Mouse (Mus musculus) layer of hippocampus, postnatal 36 days (tissue): ENCODE results near the gene Thap12. TPM values are rescaled to one million over a fixed set of nuclear protein-coding genes. Genes with fewer than 3 reads are reported as not detected.

Source experiments
- DNase-seq, 2 experiments: peaks; one replicate each; pipeline ENCODE4 v3.0.0; 2022
- total RNA-seq, 2 experiments: library from RNA; stranded (reverse); gene quantifications; 2 replicates each; pipeline ENCODE4 v1.2.3; 2021

The Thap12 gene
- total RNA-seq, 2 experiments from 2014 or later = 75.9 to 77.2 TPM

DNA sequence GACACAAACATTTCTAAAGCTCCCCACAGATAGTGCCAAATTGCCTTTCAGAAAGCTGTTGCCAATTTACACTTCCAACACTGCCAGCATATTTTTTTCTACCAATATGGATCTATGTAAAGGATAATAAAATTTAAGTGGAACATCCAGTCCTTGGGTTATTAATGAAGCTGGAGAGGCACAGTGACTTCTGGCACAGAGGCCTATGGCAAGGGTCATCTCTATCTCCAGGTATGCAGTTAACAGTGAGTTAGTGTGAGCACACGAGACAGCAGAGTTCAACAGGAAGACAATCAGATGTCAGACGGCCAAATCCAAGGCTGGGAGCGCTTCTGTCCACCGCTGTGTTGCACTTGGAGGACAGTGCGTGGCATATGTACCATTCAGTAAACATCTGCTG is 4.9 kb upstream of the Thap12 start:
- no peak for DNase-seq

DNA sequence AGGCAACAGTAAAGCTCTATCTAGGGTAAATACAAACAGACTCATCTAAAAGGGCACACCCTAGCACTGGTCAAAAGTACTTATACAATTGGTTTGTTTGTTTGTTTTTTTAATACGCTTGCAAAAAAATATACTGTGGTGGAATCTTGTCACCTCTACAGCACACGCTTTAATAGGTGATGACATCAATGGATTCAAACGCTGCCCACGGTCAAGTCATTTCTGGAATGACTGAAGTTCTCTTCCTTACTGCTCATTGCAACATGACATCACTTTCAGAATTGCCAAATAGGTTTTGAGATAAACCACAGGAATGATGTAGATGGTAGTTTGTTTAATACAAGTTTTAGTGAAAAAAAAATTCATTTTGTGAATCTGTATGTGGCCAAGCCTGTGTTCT is 4.3 kb upstream of the Thap12 start:
- no peak for DNase-seq

DNA sequence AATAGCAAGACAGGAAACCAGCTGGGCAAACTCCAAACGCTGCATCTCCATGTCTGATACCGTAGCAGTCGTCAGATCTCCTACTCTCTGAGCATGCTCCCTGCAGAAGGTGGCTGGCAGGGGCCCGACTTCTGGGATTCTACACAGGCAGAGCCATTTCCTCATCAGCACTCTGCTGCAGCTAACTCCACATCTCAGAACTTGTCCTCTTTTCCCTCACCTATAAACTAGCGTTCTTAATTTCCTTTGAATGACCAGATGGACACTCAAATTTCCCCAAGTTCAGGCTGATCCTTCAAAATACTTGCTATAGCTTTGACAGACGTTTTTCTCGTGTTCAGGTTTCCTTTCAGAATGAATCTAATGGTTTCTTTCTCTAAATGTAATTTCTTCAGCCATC is 1.1 kb upstream of the Thap12 start:
- DNase-seq = no peak

DNA sequence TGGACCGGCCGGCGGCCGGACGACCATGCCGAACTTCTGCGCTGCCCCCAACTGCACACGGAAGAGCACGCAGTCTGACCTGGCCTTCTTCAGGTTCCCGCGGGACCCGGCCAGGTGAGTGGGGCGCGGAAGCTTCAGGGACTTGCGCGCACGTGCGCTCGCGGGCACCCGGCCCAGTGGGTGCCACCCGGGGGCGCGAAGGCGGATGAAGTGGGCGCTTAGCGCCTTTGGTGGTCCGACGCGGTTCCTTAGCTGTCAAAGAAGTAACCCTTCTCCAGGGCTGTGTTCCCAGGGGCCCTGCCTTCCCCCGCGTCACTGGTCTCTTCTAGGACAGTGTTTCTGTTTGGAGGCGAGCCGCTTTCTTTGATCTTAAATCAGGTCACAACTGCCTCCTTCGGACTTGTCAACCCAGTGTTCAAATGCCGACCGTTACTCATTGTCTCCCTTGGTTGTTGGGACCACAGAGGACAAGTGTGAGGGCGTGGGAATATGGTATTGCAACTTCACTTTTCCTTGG is 520 bp downstream of the Thap12 start:
- DNase-seq = no peak

DNA sequence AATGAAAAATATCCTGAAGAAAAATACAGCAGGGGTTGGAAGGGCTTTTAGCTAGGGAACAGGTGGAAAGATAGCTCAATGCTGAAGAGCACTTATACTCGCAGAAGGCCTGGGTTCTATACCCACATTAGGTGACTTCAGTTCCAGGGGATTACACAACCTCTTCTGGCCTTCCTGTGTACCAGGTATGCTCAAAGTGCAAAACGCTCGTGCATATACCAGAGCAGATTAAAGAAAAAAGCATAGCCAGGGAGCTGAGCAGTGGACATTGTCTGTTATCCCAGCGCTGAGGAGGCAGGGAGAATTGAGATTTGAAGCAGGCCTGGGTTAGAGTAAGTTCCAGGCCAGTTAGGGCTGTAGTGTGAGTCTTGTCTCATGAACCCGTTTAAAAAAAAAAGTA is 1.4 kb downstream of the Thap12 start:
- DNase-seq = no peak

DNA sequence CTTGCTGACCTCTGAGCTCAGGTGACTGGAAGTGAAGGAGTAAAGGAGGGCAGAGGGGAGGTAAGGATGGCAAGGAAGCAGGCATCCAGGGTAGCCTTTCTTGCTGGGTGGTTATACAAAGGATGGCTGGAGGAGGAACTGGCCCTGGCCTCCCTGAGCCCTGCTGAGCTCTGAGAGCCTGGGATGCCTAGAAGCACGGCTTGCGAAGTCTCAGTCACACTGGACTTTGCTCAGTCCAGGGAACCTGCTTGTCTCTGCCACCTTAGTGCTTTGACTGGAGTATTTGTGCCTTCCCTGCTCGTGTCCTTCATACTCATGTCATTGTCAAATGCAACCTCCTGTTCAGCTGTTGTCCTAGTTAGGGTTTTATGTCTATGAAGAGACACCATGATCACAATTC is 10.8 kb downstream of the Thap12 start:
- no peak for DNase-seq

DNA sequence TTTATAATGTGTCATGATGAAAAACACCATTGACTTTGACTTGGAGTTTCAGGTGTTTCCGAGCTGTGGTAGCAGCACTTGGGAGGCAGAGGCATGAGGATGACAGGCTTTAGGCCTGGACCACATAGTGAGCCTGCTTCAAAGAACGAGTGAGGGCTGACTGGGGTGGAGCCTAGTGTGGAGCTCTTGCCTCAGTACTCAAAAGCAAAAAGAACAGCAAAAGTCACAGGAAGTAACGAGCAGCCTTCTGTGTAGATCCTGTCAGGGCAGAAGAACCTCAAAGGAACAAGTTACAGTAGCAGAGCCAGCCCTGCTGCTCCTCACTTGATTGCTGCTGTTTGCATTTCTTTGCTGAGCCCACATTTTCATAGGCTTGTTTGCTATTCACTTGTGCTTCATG is 14.5 kb downstream of the Thap12 start:
- DNase-seq = no peak

DNA sequence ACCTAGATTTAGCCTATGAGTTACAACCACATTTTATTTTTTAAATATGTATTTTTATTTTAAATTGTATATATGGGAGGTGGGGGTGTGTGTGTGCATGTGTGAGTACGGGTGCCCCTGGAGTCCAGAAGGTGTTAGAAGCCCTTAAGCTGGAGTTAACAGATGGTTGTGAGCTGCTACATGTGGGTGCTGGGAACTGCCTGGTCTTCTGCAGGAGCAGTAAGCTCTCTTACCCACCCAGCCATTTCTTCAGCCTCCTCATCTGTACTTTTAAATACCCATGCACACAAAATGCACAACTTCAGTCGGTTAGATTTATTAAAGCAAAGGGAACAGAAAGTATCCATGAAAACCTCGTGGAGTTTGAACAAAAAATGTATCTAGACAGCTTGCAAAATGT is 16.9 kb downstream of the Thap12 start:
- peak in 1 of 2 experiments; percentile 23 for DNase-seq

DNA sequence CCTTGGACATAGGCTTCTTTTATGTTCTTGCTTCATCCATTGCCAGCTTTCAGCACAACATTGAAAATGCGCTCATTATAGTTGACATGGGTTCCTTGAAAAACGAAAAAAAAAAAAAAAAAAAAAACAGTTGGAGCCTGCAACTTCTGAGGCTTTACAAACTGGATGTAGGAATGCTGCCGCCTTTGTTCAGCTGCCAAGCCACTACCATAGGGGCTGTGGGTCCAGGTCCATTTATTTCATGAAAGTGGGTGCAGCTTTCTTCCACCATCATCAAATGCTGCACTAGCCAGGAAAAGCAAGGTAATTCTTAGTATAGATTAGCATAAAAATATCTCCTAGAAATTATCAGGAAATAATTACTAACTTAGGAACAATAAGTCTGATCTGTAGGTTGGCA is 17.8 kb downstream of the Thap12 start:
- peak in 1 of 2 experiments; percentile 0 for DNase-seq

DNA sequence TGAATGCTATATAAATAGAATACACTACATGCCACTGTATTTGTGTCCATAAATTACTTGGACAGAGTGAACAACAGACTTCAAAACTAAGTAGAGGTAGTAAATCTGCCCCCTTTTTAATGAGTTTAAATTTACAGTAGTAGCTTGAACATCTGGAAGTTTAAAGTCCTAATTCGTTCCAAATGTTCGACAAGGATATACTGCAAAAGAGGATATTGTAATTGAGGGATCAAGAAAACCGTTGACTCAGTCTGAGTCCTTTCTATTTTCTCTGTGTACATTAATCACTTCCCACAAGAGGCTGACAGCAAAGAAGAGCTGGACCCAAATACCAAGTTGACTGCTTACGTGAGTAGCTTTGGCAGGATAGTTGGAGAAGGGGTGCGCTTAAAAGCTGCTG is 18.3 kb downstream of the Thap12 start:
- no peak for DNase-seq

DNA sequence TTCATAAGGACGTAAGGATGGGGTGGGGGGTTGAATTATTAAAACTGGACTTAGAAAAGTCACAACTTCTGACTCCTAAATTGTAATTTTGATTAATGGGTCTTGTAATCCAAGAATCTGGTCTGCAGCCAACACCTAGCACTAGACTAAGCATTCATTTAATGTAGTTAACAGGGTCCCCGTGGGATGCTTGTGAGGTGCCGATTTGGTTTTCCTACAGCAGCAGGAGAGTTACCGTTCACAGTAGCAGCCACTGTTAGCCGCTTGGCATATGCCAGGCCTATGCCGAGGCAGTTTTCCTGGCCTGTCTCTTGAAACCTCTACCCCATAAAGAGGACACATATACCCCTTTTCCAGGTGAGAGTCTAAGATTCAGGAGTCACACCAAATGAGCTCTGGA is 18.7 kb downstream of the Thap12 start:
- DNase-seq = no peak

DNA sequence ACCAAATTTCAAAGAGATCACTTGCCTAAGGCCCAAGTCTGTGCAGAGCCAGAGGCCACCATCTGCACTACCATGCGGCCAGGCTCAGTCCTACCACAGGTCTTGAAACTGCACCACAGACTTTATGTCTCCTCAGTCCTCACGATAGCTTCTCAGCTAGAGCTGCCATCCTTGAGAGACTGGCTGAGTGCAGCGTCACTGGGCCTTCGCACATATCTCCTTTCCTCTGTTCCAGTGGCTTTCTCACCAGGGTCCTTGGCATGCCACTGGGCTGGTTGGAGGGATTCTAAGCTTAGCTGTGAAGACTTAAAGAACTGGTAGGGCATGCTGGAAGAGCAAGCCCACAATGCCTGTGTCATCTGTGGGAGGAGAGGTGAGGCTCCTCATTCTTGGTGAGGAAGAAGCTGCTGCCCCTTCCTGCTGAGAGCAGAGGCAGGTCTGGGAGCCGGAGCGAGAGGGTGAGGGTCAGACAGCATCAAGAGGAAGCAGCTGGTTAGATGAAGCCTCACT is 22.8 kb downstream of the Thap12 start:
- peak in 1 of 2 experiments; percentile 1 for DNase-seq

DNA sequence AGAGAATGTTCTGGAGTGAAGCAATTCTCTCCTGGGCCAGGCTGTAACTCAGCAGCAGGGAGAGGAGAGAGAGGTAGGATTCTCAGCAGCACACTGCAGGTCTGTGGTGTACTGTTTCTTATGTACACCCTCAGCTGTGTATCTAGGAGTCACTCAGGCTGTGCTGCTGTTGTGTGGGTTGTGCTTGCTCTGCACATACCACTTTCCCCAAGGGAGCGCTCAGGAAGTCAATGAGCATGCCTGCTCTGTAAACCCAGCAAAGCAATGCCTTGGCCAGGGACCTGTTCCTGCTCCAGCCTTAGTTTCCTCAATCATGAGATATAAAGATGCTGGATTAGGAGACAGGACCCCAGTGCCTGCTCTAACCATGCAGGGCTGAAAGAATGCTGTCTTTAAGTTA is 25.1 kb downstream of the Thap12 start:
- peak in 1 of 2 experiments; percentile 2 for DNase-seq

DNA sequence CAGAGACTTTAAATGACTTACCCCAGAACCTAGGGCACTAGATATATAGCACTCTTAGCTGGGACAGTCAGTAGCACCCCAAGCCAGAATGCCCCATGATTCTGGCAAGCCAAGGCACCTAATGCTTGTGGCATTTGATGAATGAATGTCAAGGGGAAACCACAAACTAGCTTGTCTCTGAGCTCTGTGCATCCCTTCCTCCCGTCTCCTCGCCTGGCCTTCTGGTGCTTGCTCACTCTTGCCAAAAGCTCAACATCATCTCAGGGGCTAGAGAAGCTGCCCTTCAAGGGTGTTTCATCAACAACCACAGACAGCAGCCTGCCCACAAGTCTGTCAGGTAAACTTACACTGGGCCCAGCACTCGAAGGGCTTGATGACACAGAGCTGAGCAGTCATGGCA is 25.6 kb downstream of the Thap12 start:
- DNase-seq = peak in 1 of 2 experiments; percentile 2

DNA sequence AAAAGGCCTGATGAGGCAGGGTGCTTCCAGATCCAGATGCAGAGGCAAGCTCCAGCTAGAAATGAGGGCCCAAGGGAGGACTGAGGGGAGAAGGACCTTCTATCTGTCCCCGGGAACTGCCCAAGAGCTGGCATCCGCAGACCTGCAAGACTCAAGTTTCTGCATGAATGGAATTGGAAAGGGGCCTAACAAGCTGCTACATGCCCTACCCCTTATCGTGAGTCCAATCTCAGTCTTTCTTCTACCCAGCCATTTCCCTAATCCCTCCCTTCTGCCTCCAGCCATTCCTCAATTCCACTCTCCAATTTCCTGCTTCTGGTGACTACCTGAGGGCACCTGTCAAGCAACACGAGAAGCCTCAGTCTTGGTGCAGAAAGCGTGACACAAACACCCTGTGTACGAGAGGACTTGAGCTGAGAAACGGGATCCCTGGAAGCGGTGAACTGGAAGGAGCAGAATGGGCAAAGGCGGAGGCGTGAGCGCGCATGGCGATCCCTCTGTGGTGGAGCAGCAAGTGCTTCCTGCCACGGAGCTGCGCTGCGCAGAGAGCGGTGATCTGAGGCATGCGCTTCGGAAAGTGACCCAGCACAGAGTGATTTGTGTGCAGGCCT is 26.9 kb downstream of the Thap12 start:
- no peak for DNase-seq

DNA sequence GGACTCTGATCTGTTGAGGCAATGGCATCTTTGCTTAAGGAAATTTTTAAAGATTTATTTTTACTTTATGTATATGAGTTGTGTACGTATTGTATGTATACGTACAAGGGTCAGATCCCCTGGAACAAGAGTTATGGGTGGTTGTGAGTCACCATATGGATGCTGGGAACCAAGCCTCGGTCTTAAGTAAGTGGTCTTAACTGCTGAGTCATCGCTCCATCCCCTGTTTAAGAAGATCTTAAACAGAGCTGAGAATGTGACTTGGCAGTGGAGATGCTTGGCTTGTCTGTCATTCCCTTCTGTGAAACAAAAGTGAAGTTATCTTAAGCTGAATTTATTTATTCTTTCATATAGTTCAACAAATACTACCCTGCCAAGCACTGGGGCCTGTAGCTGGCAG is 31.1 kb downstream of the Thap12 start:
- DNase-seq = no peak

DNA sequence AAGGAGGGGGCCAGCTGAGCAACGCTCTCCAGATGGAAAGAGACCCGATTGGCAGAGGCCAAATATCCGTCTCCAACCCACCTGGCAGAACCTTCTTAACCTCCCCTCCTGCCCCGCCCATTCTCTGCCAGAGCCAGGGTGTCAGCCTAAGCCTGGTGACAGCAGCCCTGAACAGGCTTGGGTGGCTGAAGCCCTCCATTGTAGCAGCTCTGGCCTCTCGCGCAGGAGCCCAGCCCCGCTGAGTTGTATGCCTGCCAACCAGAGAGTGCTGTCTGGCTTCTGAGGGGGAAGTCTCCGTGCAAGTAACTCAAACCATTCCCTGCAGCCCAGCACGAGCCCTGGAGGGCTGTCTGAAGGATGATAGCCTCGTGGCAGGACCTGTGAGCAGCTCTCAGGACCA is 32.0 kb downstream of the Thap12 start:
- peak in 1 of 2 experiments; percentile 46 for DNase-seq

DNA sequence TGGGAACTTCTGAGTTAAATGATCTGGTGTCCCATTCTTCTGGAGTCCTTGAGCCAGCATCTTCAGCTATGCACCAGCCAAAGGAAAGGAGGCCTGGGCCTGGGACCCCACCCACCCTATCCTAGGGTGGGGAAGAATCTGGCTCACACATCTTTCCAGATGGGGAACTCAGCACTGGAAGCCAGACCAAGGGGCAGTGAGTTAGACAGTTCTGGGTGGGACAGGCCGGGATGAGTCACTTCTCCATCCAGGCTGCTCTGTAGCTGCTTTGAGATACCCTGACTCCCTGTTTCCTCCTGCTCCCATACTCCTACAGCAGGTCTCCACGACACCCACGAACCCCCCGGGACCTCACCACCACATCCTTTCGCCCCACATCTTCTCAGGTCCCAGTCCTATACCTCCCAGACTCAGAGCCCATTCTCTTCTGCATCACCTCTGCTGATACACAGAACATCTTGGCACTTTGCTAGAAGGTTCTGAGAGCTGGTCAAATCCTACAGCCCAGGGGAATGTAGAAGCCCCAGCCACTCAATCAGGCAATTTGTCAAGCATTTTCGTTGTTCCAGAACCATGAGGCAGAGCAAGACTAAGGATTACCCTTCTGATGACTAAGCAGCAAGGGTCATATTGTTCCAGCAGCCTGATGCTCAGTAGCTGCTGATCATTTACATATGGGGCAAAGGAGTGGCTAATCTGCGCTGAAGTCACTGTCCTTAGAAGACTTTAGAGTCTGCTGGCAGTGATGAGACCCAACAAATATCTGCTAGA is 34.1 kb downstream of the Thap12 start:
- DNase-seq = no peak

DNA sequence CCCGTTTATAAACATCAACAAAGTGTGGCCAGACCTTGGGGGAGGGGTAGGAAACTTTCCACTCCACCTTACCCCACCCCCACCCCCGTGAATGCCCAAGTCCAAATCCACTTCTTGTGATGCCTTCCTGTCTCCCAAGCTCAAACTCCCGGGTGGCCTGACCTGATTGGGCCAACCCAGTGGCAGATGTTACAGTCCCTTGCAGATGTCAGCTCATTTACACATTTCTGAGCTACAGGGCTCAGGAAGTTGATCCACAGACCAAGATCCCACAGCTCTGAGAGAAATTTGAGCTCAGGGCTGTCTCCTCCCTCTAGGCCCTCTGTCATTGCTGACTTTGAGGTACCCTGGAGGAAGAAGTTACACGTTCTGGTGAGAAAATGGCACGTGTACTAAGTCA is 37.5 kb downstream of the Thap12 start:
- no peak for DNase-seq

DNA sequence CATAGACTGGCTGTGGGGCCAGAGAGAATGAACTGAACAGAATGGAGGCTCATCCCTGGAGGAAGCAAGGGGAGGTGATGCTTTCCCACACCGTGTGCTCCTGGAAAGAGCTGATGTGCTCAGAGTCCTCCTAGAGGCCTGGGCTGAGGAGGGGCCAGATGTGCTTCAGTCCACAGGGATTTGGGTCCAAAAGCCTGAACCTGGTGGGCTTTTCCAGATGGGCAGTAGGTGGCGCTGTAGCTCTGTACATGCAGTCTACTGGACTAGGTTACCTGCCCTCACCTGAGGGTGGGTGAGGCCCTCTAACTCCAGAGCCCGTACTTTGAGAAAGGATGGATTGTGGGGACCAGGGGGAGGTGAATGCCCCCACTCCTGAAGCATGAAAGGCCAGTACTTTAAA is 40.4 kb downstream of the Thap12 start:
- peak in 1 of 2 experiments; percentile 44 for DNase-seq

DNA sequence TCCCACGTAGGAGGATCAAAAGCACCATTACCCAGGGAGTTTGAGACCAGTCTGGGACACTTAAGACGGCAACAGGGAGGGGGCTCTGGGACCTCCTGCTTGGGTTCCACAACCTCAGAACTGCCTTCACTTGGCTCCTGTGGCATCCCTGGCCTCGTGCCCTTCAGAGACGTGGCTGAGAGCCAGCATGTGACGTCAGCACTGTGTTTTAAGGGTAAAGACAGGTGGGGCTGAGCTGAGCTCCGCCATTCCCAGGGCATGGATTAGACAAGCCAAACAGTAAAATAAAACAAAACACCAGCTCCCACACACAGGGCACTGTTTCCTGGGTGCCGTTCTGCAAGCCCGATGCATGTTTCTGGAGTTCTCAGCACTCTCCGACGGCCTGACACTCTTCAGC is 47.5 kb downstream of the Thap12 start:
- no peak for DNase-seq

DNA sequence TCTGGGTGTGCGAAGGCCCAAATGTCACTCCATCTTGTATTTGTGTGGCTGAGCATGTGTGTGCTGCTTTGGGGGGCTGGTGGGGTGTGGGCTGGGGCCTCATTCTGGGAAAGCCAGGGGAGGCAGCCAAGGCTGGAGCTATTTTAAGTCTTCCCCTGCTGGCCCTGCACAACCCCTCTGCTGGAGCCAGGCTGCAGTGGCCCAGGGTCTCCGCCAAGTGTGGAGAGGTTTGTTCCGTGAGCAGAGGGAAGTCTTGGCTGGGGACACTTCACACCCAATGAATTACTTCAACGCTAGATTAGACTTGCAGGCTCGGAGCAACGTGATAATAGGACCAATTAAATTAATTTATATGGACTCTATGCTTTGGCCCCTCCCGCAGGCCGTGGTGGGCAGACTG is 49.8 kb downstream of the Thap12 start:
- no peak for DNase-seq

DNA sequence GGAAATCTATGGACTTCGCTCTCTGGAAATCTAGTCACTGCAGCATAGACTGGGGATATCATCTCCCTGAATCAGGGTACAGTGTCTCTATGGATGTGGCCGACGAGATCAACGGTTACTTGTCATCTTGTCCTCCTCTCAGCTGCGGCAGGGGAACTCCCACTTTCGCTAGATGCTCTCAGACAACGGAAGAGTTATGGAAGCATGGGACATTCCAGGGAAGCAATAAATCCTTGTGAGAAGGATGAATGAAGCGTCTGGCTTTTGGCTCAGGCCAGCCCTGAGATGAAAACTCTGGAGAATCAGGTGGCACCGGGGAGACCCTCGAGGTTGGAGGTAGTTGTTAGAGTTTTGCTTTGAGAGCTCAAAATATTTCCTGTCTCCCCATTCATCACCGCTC is 53.1 kb downstream of the Thap12 start:
- DNase-seq = no peak

DNA sequence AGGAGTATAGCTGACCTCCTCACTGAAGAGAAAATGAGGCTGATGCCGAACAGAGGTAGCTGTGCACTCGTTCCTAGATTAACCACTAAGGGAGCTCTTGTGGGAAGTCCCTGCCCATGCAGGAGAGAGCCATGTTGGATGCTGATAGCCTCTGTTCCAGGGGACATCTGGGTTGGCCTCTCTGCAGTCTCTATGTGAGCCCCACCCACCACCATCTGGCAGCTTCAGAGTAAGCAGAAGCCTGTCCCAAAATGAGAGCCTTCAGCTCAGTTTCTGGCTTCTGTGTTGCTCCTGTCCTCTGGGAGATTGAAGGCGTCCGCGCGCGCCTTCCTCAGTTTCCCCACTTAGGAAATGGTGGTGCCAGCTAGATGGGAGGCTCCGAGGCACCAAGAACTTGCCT is 53.7 kb downstream of the Thap12 start:
- no peak for DNase-seq
